Mouse (Mus musculus) cortical plate, adult 2 months (tissue): ENCODE measurements around the gene Lmntd1.

Experiments used
- CTCF ChIP-seq: fragments of 200-500 bp; IDR thresholded peaks from 2 replicates; pipeline ENCODE4 v1.5.1; 2011; ENCODE audit warnings: mild to moderate bottlenecking, control low read depth, low read length; ENCODE audit not compliant: insufficient read depth; ENCODE audit errors: extremely low read depth
- POLR2A ChIP-seq: fragments of 200-500 bp; IDR thresholded peaks from 2 replicates; pipeline ENCODE4 v1.6.1; 2011; ENCODE audit warnings: mild to moderate bottlenecking, low read length, control low read depth; ENCODE audit not compliant: insufficient read depth; ENCODE audit errors: extremely low read depth

DNA sequence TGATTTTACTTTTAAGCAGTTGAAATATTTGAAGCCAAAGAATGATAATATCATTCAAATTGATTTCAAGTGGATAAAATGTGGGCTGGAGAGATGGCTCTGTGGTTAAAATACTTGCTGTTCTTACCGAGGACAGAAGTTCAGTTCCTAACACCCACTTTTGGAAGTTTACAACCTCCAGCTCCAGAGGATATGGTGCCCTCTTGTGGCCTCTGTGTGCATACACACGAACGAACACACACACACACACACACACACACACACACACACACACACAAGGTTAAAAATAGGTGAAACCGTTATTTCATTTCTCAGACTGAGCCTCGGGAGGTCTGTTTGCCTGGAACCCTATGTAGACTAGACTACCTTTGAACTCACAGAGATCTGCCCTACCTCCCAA is 260.3 kb downstream of the Lmntd1 start:
- TF ChIP-seq POLR2A = no peak
- TF ChIP-seq CTCF = no peak
